Mouse (Mus musculus): ENCODE measurements at regions not wholly inside any gene's neighbourhood (a gene's known extent, or its start where the extent isn't known, plus 50 kb on each side); places are given as distances from the start of the nearest gene placed in this dataset.
A peak's percentile ranks its signal among the peaks of the same experiment; 100 is the strongest.

- ATAC-seq = no peak
- H3K4me3 ChIP-seq (ENCODE audit: low read length) = no peak overlapping the region
- 84% methylated on average over 11 of the region's 11 CpGs for WGBS
Measured at GRCm38 (mm10) chr13:113508124-113508728, 110.1 kb downstream of the Snx18 start.

DNA sequence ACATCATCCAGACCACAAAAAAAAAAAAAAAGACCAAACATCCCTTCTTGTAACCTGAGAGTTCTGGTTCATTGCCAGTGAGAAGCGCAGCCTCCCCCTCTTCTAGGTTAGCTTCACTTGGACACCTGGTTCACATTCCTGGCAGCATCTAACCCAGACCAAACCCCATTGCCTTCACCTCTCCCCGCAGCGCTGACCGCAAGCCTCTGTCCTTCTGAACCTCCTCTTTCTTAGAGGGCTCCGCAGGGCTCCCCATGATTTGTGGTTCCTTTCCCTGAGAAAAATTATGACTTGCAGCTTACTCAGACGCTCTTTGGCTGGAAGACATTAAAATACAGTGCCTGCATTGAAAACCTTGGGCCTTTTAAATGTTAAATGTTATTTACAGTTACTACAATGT lies 115.8 kb downstream of the Snx18 start:
- no peak overlapping the region for H3K4me3 ChIP-seq (ENCODE audit: low read length)
- H3K4me2 ChIP-seq (ENCODE audit: low read depth, low read length) = no peak overlapping the region
- no peaks in the 10 kb centered on the region for H3K36me3 ChIP-seq (ENCODE audit: control insufficient read depth, insufficient read depth, low read length)
- WGBS = 61% methylated on average over 6 of the region's 6 CpGs
- no peak overlapping the region for H3K27ac ChIP-seq (ENCODE audit: low read length)
- H3K9ac ChIP-seq (ENCODE audit: low read depth, low read length) = no peak overlapping the region
- no peaks in the 10 kb centered on the region for H3K4me1 ChIP-seq (ENCODE audit: control insufficient read depth, insufficient read depth, low read length)
- H3K9me3 ChIP-seq (ENCODE audit: control insufficient read depth, low read length) = no peaks in the 10 kb centered on the region
- no peak for ATAC-seq
- no peaks in the 10 kb centered on the region for H3K27me3 ChIP-seq (replicated peaks; ENCODE audit: control insufficient read depth, insufficient read depth, low read length)

More at GRCm38 (mm10) chr13:113508124-113508728, 110.1 kb downstream of the Snx18 start:
- no peak overlapping the region for H3K27ac ChIP-seq (ENCODE audit: low read length)
- H3K27me3 ChIP-seq (replicated peaks; ENCODE audit: control insufficient read depth, insufficient read depth, low read length) = no peaks in the 10 kb centered on the region
- H3K9me3 ChIP-seq (ENCODE audit: control insufficient read depth, low read length) = no peaks in the 10 kb centered on the region
- no peak overlapping the region for H3K9ac ChIP-seq (ENCODE audit: low read depth, low read length)
- 0 out of 2 replicates have a peak, but pooled peaks cover 3% of the 10 kb centered on the region for H3K4me1 ChIP-seq (ENCODE audit: control insufficient read depth, insufficient read depth, low read length)
- no peak overlapping the region for H3K4me2 ChIP-seq (ENCODE audit: low read depth, low read length)
- H3K36me3 ChIP-seq (ENCODE audit: control insufficient read depth, insufficient read depth, low read length) = no peaks in the 10 kb centered on the region

DNA sequence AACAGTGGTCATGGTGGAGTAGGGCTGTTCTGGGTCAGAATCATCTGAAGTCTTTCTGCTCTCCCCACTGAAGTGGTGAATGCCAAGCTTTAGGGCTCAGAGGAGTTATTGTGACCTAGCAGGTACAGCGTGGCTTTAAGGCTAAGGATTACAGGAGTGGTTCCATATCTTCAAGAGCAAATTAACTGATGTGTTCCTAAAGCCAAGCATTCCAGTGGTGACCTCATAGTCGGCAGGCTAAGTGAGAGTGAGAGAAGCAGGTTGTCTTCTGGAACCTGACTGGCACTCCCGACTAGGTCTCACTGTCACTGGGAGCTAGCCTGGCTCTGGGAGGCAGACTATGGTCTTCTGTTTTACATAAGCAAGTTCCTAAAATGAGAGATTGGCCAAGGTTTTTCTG lies 116.3 kb downstream of the Snx18 start:
- Histone ChIP-seq H3K4me2 (ENCODE audit: low read depth, low read length) (no peak overlapping the region), H3K36me3 (ENCODE audit: control insufficient read depth, insufficient read depth, low read length) (no peaks in the 10 kb centered on the region), H3K9me3 (ENCODE audit: control insufficient read depth, low read length) (no peaks in the 10 kb centered on the region), H3K27me3 (replicated peaks; ENCODE audit: control insufficient read depth, insufficient read depth, low read length) (no peaks in the 10 kb centered on the region), H3K4me3 (ENCODE audit: low read length) (no peak overlapping the region), H3K4me1 (ENCODE audit: control insufficient read depth, insufficient read depth, low read length) (no peaks in the 10 kb centered on the region), H3K9ac (ENCODE audit: low read depth, low read length) (no peak overlapping the region), H3K27ac (ENCODE audit: low read length) (no peak overlapping the region)
- 67% methylated on average over 3 of the region's 3 CpGs for WGBS
- no peak for ATAC-seq

GRCm38 (mm10) chr13:113500373-113500990 lies 117.9 kb downstream of the Snx18 start:
- 67% methylated on average over 3 of the region's 3 CpGs for WGBS
- ATAC-seq = peak; percentile 48

GRCm38 (mm10) chr13:113499079-113499710 lies 119.2 kb downstream of the Snx18 start:
- no peaks in the 10 kb centered on the region for H3K36me3 ChIP-seq (ENCODE audit: control insufficient read depth, insufficient read depth, low read length)
- no peaks in the 10 kb centered on the region for H3K27me3 ChIP-seq (replicated peaks; ENCODE audit: control insufficient read depth, insufficient read depth, low read length)
- ATAC-seq = no peak
- no peak overlapping the region for H3K9ac ChIP-seq (ENCODE audit: low read depth, low read length)
- H3K4me3 ChIP-seq (ENCODE audit: low read length) = no peak overlapping the region
- no peak overlapping the region for H3K27ac ChIP-seq (ENCODE audit: low read length)
- H3K4me2 ChIP-seq (ENCODE audit: low read depth, low read length) = no peak overlapping the region
- no peaks in the 10 kb centered on the region; the same call in 1 of the 2 replicates for H3K4me1 ChIP-seq (ENCODE audit: control insufficient read depth, insufficient read depth, low read length)
- no peaks in the 10 kb centered on the region for H3K9me3 ChIP-seq (ENCODE audit: control insufficient read depth, low read length)
- 78% methylated on average over 6 of the region's 6 CpGs for WGBS

More at GRCm38 (mm10) chr13:113500373-113500990, 117.9 kb downstream of the Snx18 start:
- Histone ChIP-seq H3K4me2 (ENCODE audit: low read depth, low read length) (no peak overlapping the region), H3K36me3 (ENCODE audit: control insufficient read depth, insufficient read depth, low read length) (no peaks in the 10 kb centered on the region), H3K27ac (ENCODE audit: low read length) (0 out of 2 replicates have a peak overlapping the region, but pooled peaks have one; percentile 29), H3K9me3 (ENCODE audit: control insufficient read depth, low read length) (no peaks in the 10 kb centered on the region), H3K27me3 (replicated peaks; ENCODE audit: control insufficient read depth, insufficient read depth, low read length) (no peaks in the 10 kb centered on the region), H3K4me3 (ENCODE audit: low read length) (no peak overlapping the region), H3K4me1 (ENCODE audit: control insufficient read depth, insufficient read depth, low read length) (no peaks in the 10 kb centered on the region; the same call in 1 of the 2 replicates), H3K9ac (ENCODE audit: low read depth, low read length) (no peak overlapping the region)

DNA sequence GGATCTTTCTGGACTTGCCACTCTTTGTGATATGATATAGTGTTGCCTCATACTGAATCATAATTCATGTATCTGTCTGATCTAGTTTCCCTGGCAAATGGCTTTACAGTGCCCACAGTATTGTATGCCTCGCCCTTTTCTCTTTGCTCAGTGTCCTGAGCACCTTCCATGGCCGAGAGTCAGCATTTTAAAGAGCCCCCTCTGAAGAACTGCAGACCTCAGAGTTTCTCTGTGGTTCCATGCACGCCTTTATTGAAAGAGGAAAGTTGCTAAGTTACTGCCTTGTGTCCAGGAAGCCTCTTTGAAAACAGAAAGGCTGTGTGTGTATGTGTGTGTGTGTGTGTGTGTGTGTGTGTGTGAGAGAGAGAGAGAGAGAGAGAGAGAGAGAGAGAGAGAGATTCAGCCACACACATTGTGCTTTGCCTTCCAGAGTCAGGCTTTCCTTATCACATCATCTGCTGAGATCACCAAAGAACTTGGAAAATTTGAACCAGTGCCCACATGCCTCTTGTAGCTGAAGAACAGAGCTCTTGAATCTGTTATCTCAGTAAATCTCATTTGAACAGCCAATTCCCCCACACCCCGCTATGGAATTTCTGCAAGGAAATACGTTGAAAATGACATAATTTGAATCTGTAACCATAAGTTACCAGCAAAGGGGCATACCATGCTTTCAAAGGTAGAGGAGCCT lies 122.6 kb downstream of the Snx18 start:
- H3K9me3 ChIP-seq (ENCODE audit: control insufficient read depth, low read length) = no peaks in the 10 kb centered on the region
- no peak overlapping the region for H3K4me3 ChIP-seq (ENCODE audit: low read length)
- H3K4me2 ChIP-seq (ENCODE audit: low read depth, low read length) = no peak overlapping the region
- no peaks in the 10 kb centered on the region; the same call in 1 of the 2 replicates for H3K4me1 ChIP-seq (ENCODE audit: control insufficient read depth, insufficient read depth, low read length)
- no peak overlapping the region for H3K9ac ChIP-seq (ENCODE audit: low read depth, low read length)
- no peaks in the 10 kb centered on the region for H3K27me3 ChIP-seq (replicated peaks; ENCODE audit: control insufficient read depth, insufficient read depth, low read length)
- 47% methylated on average over 5 of the region's 5 CpGs for WGBS
- H3K27ac ChIP-seq (ENCODE audit: low read length) = no peak overlapping the region
- peak; percentile 61 for ATAC-seq
- no peaks in the 10 kb centered on the region for H3K36me3 ChIP-seq (ENCODE audit: control insufficient read depth, insufficient read depth, low read length)

DNA sequence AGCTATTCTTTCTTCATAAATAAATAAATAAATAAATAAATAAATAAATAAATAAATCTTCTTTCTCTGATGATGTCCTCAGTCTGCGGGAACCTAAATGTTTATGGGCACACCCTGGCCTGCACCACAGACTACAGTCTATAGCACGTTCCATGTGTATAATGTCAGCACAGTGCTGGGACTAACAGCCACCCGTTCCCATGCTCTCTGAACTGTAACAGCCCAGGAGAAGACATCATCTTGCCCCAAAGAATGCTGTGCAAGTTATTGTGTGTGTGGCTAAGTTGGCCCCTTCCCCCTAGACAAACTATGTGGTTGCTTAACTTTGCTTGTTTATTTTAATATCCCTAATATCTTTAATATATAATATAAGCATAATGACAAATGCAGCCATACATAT lies 123.2 kb downstream of the Snx18 start:
- no peak overlapping the region for H3K27ac ChIP-seq (ENCODE audit: low read length)
- H3K36me3 ChIP-seq (ENCODE audit: control insufficient read depth, insufficient read depth, low read length) = no peaks in the 10 kb centered on the region
- H3K4me3 ChIP-seq (ENCODE audit: low read length) = no peak overlapping the region
- no peaks in the 10 kb centered on the region for H3K27me3 ChIP-seq (replicated peaks; ENCODE audit: control insufficient read depth, insufficient read depth, low read length)
- H3K4me1 ChIP-seq (ENCODE audit: control insufficient read depth, insufficient read depth, low read length) = no peaks in the 10 kb centered on the region; the same call in 1 of the 2 replicates
- H3K9ac ChIP-seq (ENCODE audit: low read depth, low read length) = no peak overlapping the region
- WGBS = 70% methylated on average over 3 of the region's 3 CpGs
- no peak overlapping the region for H3K4me2 ChIP-seq (ENCODE audit: low read depth, low read length)
- H3K9me3 ChIP-seq (ENCODE audit: control insufficient read depth, low read length) = no peaks in the 10 kb centered on the region
- no peak for ATAC-seq

DNA sequence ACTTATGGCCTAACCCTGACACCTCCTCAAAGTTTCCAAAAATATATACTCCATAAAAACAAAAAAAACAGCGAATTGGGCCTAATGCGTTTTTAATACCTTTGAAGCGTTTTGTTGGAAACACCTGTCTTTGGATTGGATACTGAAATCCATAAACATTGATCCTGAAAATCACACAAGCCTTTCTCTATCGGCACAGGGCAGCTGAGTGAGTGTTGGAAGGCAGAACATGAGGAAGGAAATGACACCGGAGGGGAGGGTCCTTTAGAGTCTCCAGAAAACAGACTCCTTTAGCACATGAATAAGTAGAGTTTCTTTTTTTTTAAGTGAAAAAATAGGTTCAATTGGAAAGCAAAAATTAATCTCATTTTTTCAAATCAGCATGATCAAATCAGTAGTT lies 123.7 kb downstream of the Snx18 start:
- ATAC-seq = no peak
- Histone ChIP-seq H3K9me3 (ENCODE audit: control insufficient read depth, low read length) (no peaks in the 10 kb centered on the region), H3K4me1 (ENCODE audit: control insufficient read depth, insufficient read depth, low read length) (no peaks in the 10 kb centered on the region; the same call in 1 of the 2 replicates), H3K27me3 (replicated peaks; ENCODE audit: control insufficient read depth, insufficient read depth, low read length) (no peaks in the 10 kb centered on the region), H3K27ac (ENCODE audit: low read length) (no peak overlapping the region), H3K4me2 (ENCODE audit: low read depth, low read length) (no peak overlapping the region), H3K4me3 (ENCODE audit: low read length) (no peak overlapping the region), H3K9ac (ENCODE audit: low read depth, low read length) (no peak overlapping the region), H3K36me3 (ENCODE audit: control insufficient read depth, insufficient read depth, low read length) (no peaks in the 10 kb centered on the region)
- 87% methylated on average over 5 of the region's 5 CpGs for WGBS

Measured in intestine, embryonic 16.5 days (tissue).